Mouse (Mus musculus) forebrain, embryonic 16.5 days (tissue): ENCODE data around the gene Gfer. TPM values are rescaled to one million over a fixed set of nuclear protein-coding genes. Genes with fewer than 3 reads are reported as not detected.
"Not testable (repeated sequence)": the region's sequence is repeated elsewhere in the genome, so short reads cannot be mapped to it uniquely, and the experiment has no call there.

ENCODE experiments used
- ATAC-seq: fragments of 200-750 bp; cut with Nextera tagmentation; 2 replicates; pipeline ENCODE4 v1.8.0; 2017; ENCODE audit warnings: mild to moderate bottlenecking, moderate library complexity
- H3K27ac ChIP-seq: fragments of 300-500 bp; sonication (generic); 2 replicates; pipeline ENCODE4 v1.5.1; 2014; ENCODE audit warnings: low read length, control low read depth
- H3K27me3 ChIP-seq: fragments of 300-500 bp; sonication (generic); replicated peaks from 2 replicates; pipeline ENCODE4 v1.6.1; 2014; ENCODE audit warnings: low read length; ENCODE audit not compliant: control insufficient read depth, insufficient read depth
- H3K36me3 ChIP-seq: fragments of 300-500 bp; sonication (generic); 2 replicates; pipeline ENCODE4 v1.6.1; 2014; ENCODE audit not compliant: control insufficient read depth, insufficient read depth
- H3K4me1 ChIP-seq: fragments of 300-500 bp; sonication (generic); replicated peaks from 2 replicates; pipeline ENCODE4 v1.6.1; 2014; ENCODE audit warnings: low read length; ENCODE audit not compliant: control insufficient read depth, insufficient read depth
- H3K4me2 ChIP-seq: fragments of 300-500 bp; sonication (generic); 2 replicates; pipeline ENCODE4 v1.6.1; 2014; ENCODE audit warnings: mild to moderate bottlenecking, low read length, control low read depth
- H3K4me3 ChIP-seq: fragments of 300-500 bp; sonication (generic); replicated peaks from 2 replicates; pipeline ENCODE4 v1.5.1; 2014; ENCODE audit warnings: mild to moderate bottlenecking, low read length, control low read depth
- H3K9ac ChIP-seq: fragments of 300-500 bp; sonication (generic); replicated peaks from 2 replicates; pipeline ENCODE4 v1.6.1; 2014; ENCODE audit warnings: low read depth, low read length, control low read depth
- H3K9me3 ChIP-seq: fragments of 300-500 bp; sonication (generic); 2 replicates; pipeline ENCODE4 v1.6.1; 2016; ENCODE audit warnings: low read length; ENCODE audit not compliant: control insufficient read depth
- WGBS: fragments of 180-500 bp; shearing (Covaris S2); extraction: QIAGEN DNeasy Blood & Tissue Kit; methylation state at CpG from one replicate; pipeline ENCODE4 v1.1.7; 2014; 5-methylcytosine and 5-hydroxymethylcytosine counted together
- polyA plus RNA-seq: library from polyadenylated mRNA; unstranded; fragments of >200 nt; fragmentation: Nextera tagmentation; extraction: Ambion mirVana; gene quantifications from 2 replicates; pipeline ENCODE4 v1.2.1, GENCODE M21; 2015

Gene Gfer
- polyA plus RNA-seq, 1 experiment from 2014 or later: 35.4 TPM

- Histone ChIP-seq H3K36me3 (peaks cover 7% of the 10 kb centered on the region), H3K9ac (peak overlapping the region; percentile 83), H3K27me3 (0 out of 2 replicates have a peak, but pooled peaks cover 2% of the 10 kb centered on the region), H3K9me3 (no peaks in the 10 kb centered on the region), H3K4me2 (peak overlapping the region; percentile 78), H3K4me3 (peak overlapping the region; percentile 72), H3K4me1 (peaks cover 32% of the 10 kb centered on the region), H3K27ac (peak overlapping the region; percentile 26; the same call in 1 of the 2 replicates)
- under 1% methylated on average over 15 of the region's 15 CpGs for WGBS
- ATAC-seq: peak; percentile 0; the same call in 1 of the 2 replicates
Measured at GRCm38 (mm10) chr17:24723881-24724180, 27.9 kb upstream of the Gfer start.

DNA sequence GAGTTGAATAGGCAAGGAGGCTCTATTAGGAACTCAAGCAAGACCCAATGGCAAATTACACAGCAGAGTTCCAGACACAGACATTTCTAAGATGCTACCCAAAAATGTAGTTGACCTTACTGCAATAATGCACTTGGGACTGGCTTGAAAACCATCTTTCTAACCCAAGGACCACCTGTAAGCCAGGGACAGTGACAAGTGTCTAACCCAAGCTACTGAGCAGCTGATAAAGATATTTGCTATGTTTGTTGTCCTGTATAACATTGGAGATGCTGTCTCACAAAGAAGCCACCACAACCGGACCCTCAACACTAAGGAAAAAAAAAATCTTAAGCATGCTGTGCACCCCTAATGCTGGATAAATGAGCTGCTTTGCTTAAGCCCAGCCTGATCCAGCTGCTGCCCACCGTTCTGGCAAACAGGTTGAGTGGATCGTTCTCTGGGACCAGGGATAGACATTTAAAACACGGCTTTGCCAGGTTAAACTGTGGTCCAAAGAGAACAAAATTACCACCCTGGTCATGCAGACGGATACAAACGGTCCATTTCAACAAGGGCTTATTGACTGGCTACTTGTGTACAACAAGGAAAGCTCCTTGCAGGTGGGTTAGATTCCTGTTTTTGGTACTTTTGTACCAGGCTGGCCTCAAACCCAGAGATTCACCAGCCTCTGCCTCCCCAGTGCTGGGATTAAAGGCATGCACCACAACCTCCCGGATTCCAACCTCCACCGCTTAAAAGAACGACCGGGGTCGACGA is 27.3 kb upstream of the Gfer start:
- Histone ChIP-seq H3K4me2 (peak overlapping the region; percentile 78), H3K9ac (peak overlapping the region; percentile 83), H3K36me3 (peaks cover 7% of the 10 kb centered on the region), H3K4me3 (peak overlapping the region; percentile 72), H3K27me3 (0 out of 2 replicates have a peak, but pooled peaks cover 2% of the 10 kb centered on the region), H3K27ac (no peak overlapping the region; the same call in 1 of the 2 replicates), H3K4me1 (peaks cover 33% of the 10 kb centered on the region), H3K9me3 (no peaks in the 10 kb centered on the region)
- 3% methylated on average over 12 of the region's 12 CpGs for WGBS
- no peak for ATAC-seq

DNA sequence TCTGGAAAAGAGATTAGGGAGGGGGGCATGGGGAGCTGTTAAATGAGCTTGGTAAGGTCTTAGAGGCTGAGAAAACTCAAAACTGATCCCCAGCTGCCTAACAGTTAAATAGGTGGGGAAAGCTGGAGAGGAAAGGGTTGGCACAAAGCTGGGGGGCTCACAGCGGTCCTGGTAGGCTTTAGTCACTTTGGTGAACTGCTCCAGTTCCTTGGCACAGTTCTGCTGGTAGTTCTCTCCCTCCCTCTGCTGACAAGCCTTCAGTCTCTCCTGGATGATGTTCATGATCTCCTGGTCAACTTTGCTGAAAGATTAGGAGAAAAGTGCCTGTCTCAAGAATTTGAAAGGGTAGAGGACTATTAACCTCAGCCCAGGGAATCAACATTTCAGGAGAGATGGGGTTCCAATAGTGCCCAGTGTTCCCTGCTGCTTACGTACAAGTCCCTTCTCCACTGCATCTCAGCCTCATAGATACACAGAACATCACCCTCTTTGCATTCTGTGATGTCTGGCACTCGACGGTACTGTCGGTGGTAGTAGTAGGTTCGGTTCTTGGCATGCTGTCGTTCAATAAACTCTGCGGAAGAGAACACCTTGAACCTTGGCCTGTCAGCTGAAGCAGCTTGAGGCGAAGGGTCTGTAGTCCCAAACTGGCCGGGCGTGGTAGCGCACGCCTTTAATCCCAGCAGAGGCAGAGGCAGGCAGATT is 26.4 kb upstream of the Gfer start:
- no peak for ATAC-seq
- Histone ChIP-seq H3K9ac (no peak overlapping the region), H3K4me2 (no peak overlapping the region), H3K27ac (no peak overlapping the region), H3K9me3 (no peaks in the 10 kb centered on the region), H3K4me1 (peaks cover 33% of the 10 kb centered on the region), H3K36me3 (peaks cover 7% of the 10 kb centered on the region), H3K4me3 (no peak overlapping the region), H3K27me3 (0 out of 2 replicates have a peak, but pooled peaks cover 2% of the 10 kb centered on the region)
- WGBS: 35% methylated on average over 13 of the region's 13 CpGs

DNA sequence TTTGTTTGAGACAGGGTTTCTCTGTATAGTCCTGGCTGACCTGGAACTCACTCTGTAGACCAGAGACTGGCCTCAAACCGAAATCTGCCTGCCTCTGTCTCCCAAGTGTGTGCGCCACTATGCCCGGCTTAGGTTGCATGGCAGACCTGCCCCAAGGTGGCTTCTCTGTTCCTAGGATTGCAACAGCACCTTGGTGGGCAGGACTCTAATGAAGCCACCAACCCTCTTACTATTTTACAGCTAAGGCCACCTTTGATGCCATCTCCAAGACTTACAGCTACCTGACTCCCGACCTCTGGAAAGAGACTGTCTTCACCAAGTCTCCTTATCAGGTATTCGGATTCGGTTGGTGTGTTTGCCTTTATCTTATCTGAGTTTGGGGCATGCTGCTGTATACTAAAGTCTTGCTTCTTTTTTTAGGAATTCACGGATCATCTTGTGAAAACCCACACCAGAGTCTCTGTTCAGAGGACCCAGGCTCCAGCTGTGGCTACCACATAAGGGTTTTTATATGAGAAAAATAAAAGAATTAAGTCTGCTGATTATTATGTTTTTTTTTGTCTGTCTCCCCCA is 25.5 kb upstream of the Gfer start:
- Histone ChIP-seq H3K4me3 (0 out of 2 replicates have a peak overlapping the region, but pooled peaks have one; percentile 12), H3K4me2 (peak overlapping the region; percentile 30), H3K4me1 (peaks cover 33% of the 10 kb centered on the region)
- whole genome bisulfite sequencing: 72% methylated on average over 7 of the region's 7 CpGs
- H3K27ac ChIP-seq, ATAC-seq, H3K9ac ChIP-seq, H3K27me3 ChIP-seq, H3K36me3 ChIP-seq, H3K9me3 ChIP-seq: not testable (repeated sequence)

- Histone ChIP-seq H3K4me3 (peak overlapping the region; percentile 92), H3K4me1 (peaks cover 33% of the 10 kb centered on the region), H3K4me2 (peak overlapping the region; percentile 80), H3K9ac (peak overlapping the region; percentile 70)
- not testable (repeated sequence) for H3K27ac ChIP-seq, ATAC-seq, H3K27me3 ChIP-seq, H3K36me3 ChIP-seq, H3K9me3 ChIP-seq
- WGBS: 2% methylated on average over 10 of the region's 11 CpGs
Measured at GRCm38 (mm10) chr17:24720616-24721015, 24.7 kb upstream of the Gfer start.

DNA sequence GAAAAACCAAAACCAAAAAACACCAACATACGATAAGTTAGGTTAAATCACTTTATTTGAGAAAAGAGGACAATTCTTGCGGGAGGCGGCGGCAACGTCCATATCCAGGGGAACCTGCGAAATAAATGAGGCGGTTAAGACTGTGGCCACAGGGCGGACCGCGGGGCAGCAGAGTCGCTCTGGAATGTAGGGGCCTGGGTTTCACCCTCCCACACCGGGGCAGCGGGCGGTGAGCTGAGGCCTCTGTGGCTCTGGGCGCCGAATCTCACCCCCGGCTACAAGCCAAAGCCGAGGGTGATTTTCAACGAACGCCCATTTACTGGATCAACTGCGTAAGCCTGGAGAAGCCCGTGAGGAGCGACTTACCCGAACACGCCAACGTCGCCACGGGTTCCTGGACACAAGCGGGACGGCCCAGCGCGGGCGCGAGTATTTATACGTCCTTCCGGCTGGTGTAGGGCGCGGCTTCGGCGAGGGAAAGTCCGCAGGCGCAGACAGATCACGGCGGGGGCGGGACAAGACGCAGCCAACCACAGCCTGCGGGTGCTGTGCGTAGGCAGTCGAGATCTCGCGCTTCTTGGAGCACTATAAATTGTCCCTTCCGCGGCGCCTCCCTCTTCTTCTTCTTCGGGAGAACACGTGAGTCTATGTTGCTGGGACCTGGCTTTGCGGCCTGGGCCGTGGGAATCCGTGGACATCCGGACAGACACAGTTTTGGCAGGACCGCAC is 23.7 kb upstream of the Gfer start:
- Histone ChIP-seq H3K27me3 (no peaks in the 10 kb centered on the region), H3K27ac (peak overlapping the region; percentile 76), H3K36me3 (peaks cover 7% of the 10 kb centered on the region), H3K4me3 (peak overlapping the region; percentile 92), H3K4me1 (peaks cover 33% of the 10 kb centered on the region), H3K9me3 (no peaks in the 10 kb centered on the region), H3K4me2 (peak overlapping the region; percentile 80), H3K9ac (peak overlapping the region; percentile 92)
- under 1% methylated on average over 61 of the region's 61 CpGs for WGBS
- peak; percentile 99 for ATAC-seq

DNA sequence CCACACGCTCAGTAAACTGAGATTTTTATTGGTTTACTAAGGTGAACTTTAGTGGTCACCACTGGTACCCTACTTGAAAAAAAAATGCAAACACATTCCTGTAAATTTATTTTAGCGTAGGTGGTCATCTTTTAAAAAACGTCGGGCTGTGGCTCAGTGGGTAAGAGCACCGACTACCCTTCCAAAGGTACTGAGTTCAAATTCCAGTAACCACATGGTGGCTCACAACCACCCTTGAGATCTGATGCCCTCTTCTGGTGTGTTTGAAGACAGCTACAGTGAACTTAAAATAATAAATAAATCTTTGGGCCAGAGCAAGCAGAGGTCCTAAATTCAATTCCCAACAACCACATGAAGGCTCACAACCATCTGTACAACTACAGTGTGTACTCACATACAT is 23.0 kb upstream of the Gfer start:
- H3K27ac ChIP-seq, H3K36me3 ChIP-seq, H3K27me3 ChIP-seq, H3K9me3 ChIP-seq, ATAC-seq: not testable (repeated sequence)
- Histone ChIP-seq H3K4me3 (peak overlapping the region; percentile 92), H3K4me1 (peaks cover 33% of the 10 kb centered on the region), H3K9ac (peak overlapping the region; percentile 92), H3K4me2 (peak overlapping the region; percentile 62)
- WGBS: 67% methylated on average over 5 of the region's 5 CpGs

- Histone ChIP-seq H3K27ac (no peak within 1 kb of the TSS), H3K36me3 (peaks cover 7% of the 10 kb centered on the region), H3K9ac (no peak within 1 kb of the TSS), H3K4me1 (peaks cover 25% of the 10 kb centered on the region), H3K4me3 (peak within 1 kb of the TSS; percentile 92), H3K27me3 (no peaks in the 10 kb centered on the region), H3K9me3 (no peaks in the 10 kb centered on the region), H3K4me2 (peak within 1 kb of the TSS; percentile 62)
- no peak for ATAC-seq
- 80% methylated on average over 4 of the region's 4 CpGs for WGBS
Measured at GRCm38 (mm10) chr17:24717943-24718342, 22.0 kb upstream of the Gfer start, which contains the start of the genes Rnf151 and Rps2. Gene Rnf151, minus strand, starts transcription at chr17:24718063. Gene Rps2, plus strand, starts transcription at chr17:24718116.
